ENCODE assay signal across 11 mouse cellular contexts in the genomic region with DNA sequence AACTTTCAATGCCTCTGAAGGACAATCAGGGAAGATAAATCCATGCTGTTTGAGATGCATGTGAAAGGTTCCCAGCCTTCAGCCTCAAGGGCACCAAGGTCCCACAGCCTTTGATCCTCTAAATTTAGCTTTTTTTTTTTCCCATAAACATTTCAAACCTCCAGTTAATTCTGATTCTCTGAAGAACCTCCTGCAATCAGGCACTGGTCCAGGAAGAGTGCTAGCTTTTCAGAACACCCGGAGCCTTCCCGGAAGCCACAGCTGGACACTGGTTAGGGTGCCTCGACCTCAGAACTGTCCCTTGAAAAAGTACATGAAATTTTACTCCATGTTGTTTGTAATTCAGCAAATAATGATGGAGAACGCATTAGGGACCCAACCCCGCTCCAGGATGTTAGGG.
A peak's percentile ranks its signal among the peaks of the same experiment; 100 is the strongest.
DNase-seq lines count a peak whose midpoint lies in the region.
"Had no signal": no experiment of that assay in that cellular context is flagged by ENCODE, and none has a peak within 500 bp of the region (broad histone marks: within the 10 kb centered on the region; RNA-seq: fewer than 3 reads in every experiment).

No protein-coding gene starts in this region.

- peak; percentile 30 for DNase-seq in gastrocnemius, postnatal 14 days
- no peak for DNase-seq in gastrocnemius, postnatal 25 days
- peak; percentile 17 to 34 for DNase-seq in kidney, postnatal 36 days
- no peak for DNase-seq in kidney, adult 9 months
- peak; percentile 61 for DNase-seq in adrenal gland, adult 8-10 months
- DNase-seq in lung, postnatal 14 days, result peak; percentile 37
- no peak for DNase-seq in left cerebral cortex, postnatal 14 days (ENCODE audit: low spot score in 2 of 2)
- DNase-seq in cerebellum, postnatal 36 days, result no peak
- DNase-seq: cerebellum, adult 8-10 months; retina, postnatal 1 day; thymus, postnatal 14 days had no signal

- intact Hi-C loops in gastrocnemius, postnatal 14 days (cut with DNase I; ENCODE audit: low total_unique reads), result no loop called here
- intact Hi-C loops in left cerebral cortex, postnatal 14 days (cut with DNase I), result no loop called here

Comparison
In these comparisons a context has a peak if more than half of its experiments do, and no peak if none do; other contexts are left out.
1. DNase-seq: peak in gastrocnemius, postnatal 14 days (single experiment), kidney, postnatal 36 days (2 of 2), adrenal gland, adult 8-10 months (single experiment) and lung, postnatal 14 days (single experiment); none in gastrocnemius, postnatal 25 days (single experiment), kidney, adult 9 months (single experiment), left cerebral cortex, postnatal 14 days (0 of 2) and cerebellum, postnatal 36 days (0 of 2).